Mouse (Mus musculus) lung, postnatal 0 days (tissue): ENCODE measurements around the gene Wdfy2. TPM values are rescaled to one million over a fixed set of nuclear protein-coding genes. Genes with fewer than 3 reads are reported as not detected.
A peak's percentile ranks its signal among the peaks of the same experiment; 100 is the strongest.

Source experiments
- ATAC-seq: fragments of 200-750 bp; cut with Nextera tagmentation; 2 replicates; pipeline ENCODE4 v1.8.0; 2017; ENCODE audit warnings: moderate library complexity
- DNase-seq: peaks from one replicate; pipeline ENCODE4 v3.0.0-alpha.2; 2016; ENCODE audit warnings: low spot score
- H3K27ac ChIP-seq: fragments of 300-500 bp; sonication (generic); 2 replicates; pipeline ENCODE4 v1.5.1; 2014; ENCODE audit warnings: antibody characterized with exemption, mild to moderate bottlenecking, low read length, mixed read lengths
- H3K27me3 ChIP-seq: fragments of 300-500 bp; sonication (generic); replicated peaks from 2 replicates; pipeline ENCODE4 v1.6.1; 2014; ENCODE audit warnings: low read length, mixed read lengths; ENCODE audit not compliant: insufficient read depth
- H3K36me3 ChIP-seq: fragments of 300-500 bp; sonication (generic); 2 replicates; pipeline ENCODE4 v1.6.1; 2014; ENCODE audit warnings: low read length, mixed read lengths; ENCODE audit not compliant: insufficient read depth
- H3K4me1 ChIP-seq: fragments of 300-500 bp; sonication (generic); 2 replicates; pipeline ENCODE4 v1.6.1; 2014; ENCODE audit warnings: antibody characterized with exemption, low read depth, low read length, mixed read lengths; ENCODE audit not compliant: insufficient read depth
- H3K4me2 ChIP-seq: fragments of 300-500 bp; sonication (generic); replicated peaks from 2 replicates; pipeline ENCODE4 v1.6.1; 2014; ENCODE audit warnings: low read depth, mild to moderate bottlenecking, low read length, moderate library complexity, mixed read lengths
- H3K4me3 ChIP-seq: fragments of 300-500 bp; sonication (generic); 2 replicates; pipeline ENCODE4 v1.5.1; 2014; ENCODE audit warnings: low read depth, low read length
- H3K9ac ChIP-seq: fragments of 300-500 bp; sonication (generic); replicated peaks from 2 replicates; pipeline ENCODE4 v1.6.1; 2014; ENCODE audit warnings: low read depth, mild to moderate bottlenecking
- H3K9me3 ChIP-seq: fragments of 300-500 bp; sonication (generic); 2 replicates; pipeline ENCODE4 v1.6.1; 2016; ENCODE audit warnings: low read length, mixed read lengths
- CTCF ChIP-seq: IDR thresholded peaks from 2 replicates; pipeline ENCODE4 v1.5.1; 2016; ENCODE audit warnings: antibody characterized with exemption, mild to moderate bottlenecking
- EP300 ChIP-seq: IDR thresholded peaks from 2 replicates; pipeline ENCODE4 v1.6.1; 2016; ENCODE audit warnings: antibody characterized with exemption, mild to moderate bottlenecking, control low read depth
- whole genome bisulfite sequencing: fragments of 180-500 bp; shearing (Covaris S2); extraction: QIAGEN DNeasy Blood & Tissue Kit; methylation state at CpG from one replicate; pipeline ENCODE4 v1.1.7; 2014; 5-methylcytosine and 5-hydroxymethylcytosine counted together
- polyA plus RNA-seq: library from polyadenylated mRNA; unstranded; fragments of >200 nt; fragmentation: Nextera tagmentation; extraction: Ambion mirVana; gene quantifications from 2 replicates; pipeline ENCODE4 v1.2.1, GENCODE M21; 2015

The Wdfy2 gene
- polyA plus RNA-seq, 1 experiment from 2014 or later, result 3.5 TPM

- H3K4me3 ChIP-seq, result no peak overlapping the region
- H3K4me1 ChIP-seq, result no peaks in the 10 kb centered on the region
- H3K36me3 ChIP-seq, result no peaks in the 10 kb centered on the region
- H3K4me2 ChIP-seq, result no peak overlapping the region
- WGBS, result 81% methylated on average over 5 of the region's 5 CpGs
- DNase-seq, result no peak
- no peak for ATAC-seq
- no peaks in the 10 kb centered on the region for H3K9me3 ChIP-seq
- TF ChIP-seq EP300, result no peak
- no peak for TF ChIP-seq CTCF
- no peak overlapping the region for H3K27ac ChIP-seq
- no peaks in the 10 kb centered on the region for H3K27me3 ChIP-seq
- no peak overlapping the region for H3K9ac ChIP-seq
These were observed 83.9 kb downstream of the Wdfy2 start for GRCm38 (mm10) chr14:62921401-62921800.

DNA sequence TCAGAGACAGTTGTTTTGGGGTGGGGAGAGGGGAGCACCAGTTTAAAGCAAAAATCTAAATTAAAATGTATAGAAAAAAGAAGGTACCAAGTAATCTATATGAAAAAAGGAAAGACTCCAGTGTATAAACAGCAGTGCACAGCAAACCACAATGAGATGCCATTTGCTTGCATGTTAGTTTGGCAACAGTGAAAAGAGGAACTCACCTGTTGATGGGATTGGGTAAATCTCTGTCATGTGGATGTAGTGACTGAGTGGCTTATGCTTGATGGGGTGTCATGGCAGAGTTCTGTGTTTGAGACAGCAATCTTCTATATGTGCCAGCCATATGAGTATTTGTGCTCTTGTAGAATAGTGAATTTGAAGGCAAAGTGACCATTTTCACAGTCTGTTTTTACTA, 85.2 kb downstream of the Wdfy2 start:
- TF ChIP-seq EP300, result no peak
- TF ChIP-seq CTCF, result no peak
- Histone ChIP-seq H3K36me3 (0 out of 2 replicates have a peak, but pooled peaks cover 3% of the 10 kb centered on the region), H3K4me3 (no peak overlapping the region), H3K9me3 (no peaks in the 10 kb centered on the region), H3K4me1 (no peaks in the 10 kb centered on the region), H3K27me3 (no peaks in the 10 kb centered on the region), H3K9ac (no peak overlapping the region), H3K4me2 (no peak overlapping the region), H3K27ac (no peak overlapping the region)
- ATAC-seq (no peak), DNase-seq (no peak)

- DNase-seq (no peak), ATAC-seq (no peak)
- Histone ChIP-seq H3K9me3 (no peaks in the 10 kb centered on the region), H3K27ac (no peak overlapping the region), H3K4me2 (no peak overlapping the region), H3K4me1 (no peaks in the 10 kb centered on the region; the same call in 1 of the 2 replicates), H3K36me3 (0 out of 2 replicates have a peak, but pooled peaks cover 3% of the 10 kb centered on the region), H3K9ac (no peak overlapping the region), H3K4me3 (no peak overlapping the region), H3K27me3 (no peaks in the 10 kb centered on the region)
- TF ChIP-seq CTCF (peak; percentile 54), EP300 (no peak)
- 82% methylated on average over 4 of the region's 4 CpGs for WGBS
These were observed 87.3 kb downstream of the Wdfy2 start for GRCm38 (mm10) chr14:62924800-62925199.

DNA sequence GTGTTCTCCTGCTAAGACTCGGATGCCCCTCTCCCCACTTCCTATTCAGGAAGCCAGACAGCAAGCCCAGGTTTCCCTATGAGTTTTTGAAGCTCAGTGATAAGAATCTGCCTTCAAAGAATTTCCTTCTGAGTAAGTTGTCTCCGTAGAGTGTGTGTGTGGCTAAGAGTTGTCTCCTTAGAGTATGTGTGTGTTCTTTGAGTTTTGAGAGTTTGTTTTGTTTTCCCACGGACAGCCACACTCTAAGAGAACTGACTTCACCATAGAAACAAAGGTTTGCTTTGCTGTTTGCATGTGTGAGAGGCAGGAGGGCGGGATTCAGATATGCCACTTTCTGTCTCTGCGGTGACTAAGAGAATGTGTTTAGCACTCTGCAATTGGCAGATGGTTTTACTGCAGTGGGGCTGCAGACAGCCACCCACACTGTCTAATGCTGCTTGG, 90.6 kb downstream of the Wdfy2 start:
- no peak overlapping the region for H3K9ac ChIP-seq
- H3K4me1 ChIP-seq, result no peaks in the 10 kb centered on the region; the same call in 1 of the 2 replicates
- H3K27ac ChIP-seq, result no peak overlapping the region
- no peak overlapping the region for H3K4me2 ChIP-seq
- H3K36me3 ChIP-seq, result 0 out of 2 replicates have a peak, but pooled peaks cover 9% of the 10 kb centered on the region
- no peak for TF ChIP-seq EP300
- no peak for TF ChIP-seq CTCF
- WGBS, result 33% methylated on average over 5 of the region's 5 CpGs
- H3K27me3 ChIP-seq, result no peaks in the 10 kb centered on the region
- no peak overlapping the region for H3K4me3 ChIP-seq
- ATAC-seq (peak; percentile 58), DNase-seq (peak; percentile 20)
- H3K9me3 ChIP-seq, result no peaks in the 10 kb centered on the region

DNA sequence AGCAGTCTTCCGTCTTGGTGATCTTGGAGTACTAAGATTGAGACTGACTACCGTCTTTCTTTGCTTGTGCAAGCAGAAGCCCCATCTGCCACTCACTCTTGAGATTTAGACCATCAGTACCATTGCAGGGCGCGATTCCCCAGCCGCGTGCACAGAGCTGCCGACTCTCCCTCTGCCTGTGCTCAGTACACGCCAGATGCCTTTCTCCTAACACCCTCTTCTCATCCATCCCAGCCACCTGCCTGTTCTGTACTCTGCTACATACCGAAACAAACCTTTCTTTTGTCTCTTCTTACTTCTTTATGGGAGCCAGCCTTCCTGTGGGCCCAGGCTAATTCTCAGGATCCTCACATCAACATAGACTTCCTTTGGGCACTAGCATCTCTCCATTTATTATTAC, 97.9 kb downstream of the Wdfy2 start:
- DNase-seq, result no peak
- 62% methylated on average over 9 of the region's 9 CpGs for WGBS
- Histone ChIP-seq H3K9ac (no peak overlapping the region), H3K4me1 (no peaks in the 10 kb centered on the region), H3K27ac (no peak overlapping the region), H3K27me3 (no peaks in the 10 kb centered on the region), H3K36me3 (0 out of 2 replicates have a peak, but pooled peaks cover 2% of the 10 kb centered on the region), H3K9me3 (no peaks in the 10 kb centered on the region), H3K4me3 (no peak overlapping the region), H3K4me2 (no peak overlapping the region)
- ATAC-seq, result no peak
- TF ChIP-seq CTCF (no peak), EP300 (no peak)

DNA sequence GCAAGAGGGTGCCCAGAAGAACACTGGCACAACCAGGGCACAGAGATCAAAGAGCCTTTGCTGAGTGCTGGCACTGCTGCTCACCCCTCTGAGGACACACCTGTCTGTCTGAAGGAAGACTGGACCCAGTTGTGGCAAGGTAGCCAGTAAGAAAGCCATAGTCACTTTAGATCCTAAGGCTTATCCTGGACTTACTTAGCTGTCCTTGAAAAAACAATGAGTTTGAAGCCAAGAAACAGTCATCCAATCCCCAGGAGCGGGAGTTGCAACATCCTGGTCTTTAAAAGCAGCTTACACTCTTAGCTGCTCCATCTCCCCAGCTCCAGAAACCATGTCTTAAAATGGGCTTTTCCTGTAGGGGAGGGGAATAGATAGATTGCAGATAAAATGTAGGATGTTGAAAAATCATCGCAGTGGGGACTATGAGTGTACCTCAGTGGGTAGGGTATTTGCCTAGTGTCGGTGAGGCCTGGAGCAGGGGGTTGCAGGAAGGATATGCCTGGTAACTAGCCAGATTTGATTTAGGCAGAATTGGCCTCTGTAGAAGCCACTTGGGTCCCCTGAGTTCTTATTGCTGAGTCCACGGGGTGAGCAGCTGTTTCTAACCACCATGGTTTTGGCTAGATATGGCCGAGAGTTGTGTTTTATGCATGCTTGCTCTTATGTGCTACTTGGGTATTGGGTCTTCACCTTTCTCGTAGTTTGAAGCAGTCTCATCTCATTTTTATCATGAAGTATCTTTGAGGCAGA, 99.3 kb downstream of the Wdfy2 start:
- no peak overlapping the region for H3K4me3 ChIP-seq
- H3K4me1 ChIP-seq, result no peaks in the 10 kb centered on the region
- H3K36me3 ChIP-seq, result no peaks in the 10 kb centered on the region
- 81% methylated on average over 6 of the region's 6 CpGs for WGBS
- TF ChIP-seq EP300, result no peak
- TF ChIP-seq CTCF, result no peak
- H3K4me2 ChIP-seq, result no peak overlapping the region
- H3K27ac ChIP-seq, result no peak overlapping the region
- ATAC-seq, result peak; percentile 26; the same call in 1 of the 2 replicates
- peak; percentile 64 for DNase-seq
- no peaks in the 10 kb centered on the region for H3K27me3 ChIP-seq
- H3K9me3 ChIP-seq, result no peaks in the 10 kb centered on the region
- H3K9ac ChIP-seq, result no peak overlapping the region
